Mouse (Mus musculus) T-cell, adult 2 months (primary cell): Measurements from ENCODE around the gene Dnajc3.

Source experiments
- DNase-seq: peaks from one replicate; pipeline ENCODE4 v3.0.0; 2022; ENCODE audit warnings: low spot score

Gene Dnajc3

DNA sequence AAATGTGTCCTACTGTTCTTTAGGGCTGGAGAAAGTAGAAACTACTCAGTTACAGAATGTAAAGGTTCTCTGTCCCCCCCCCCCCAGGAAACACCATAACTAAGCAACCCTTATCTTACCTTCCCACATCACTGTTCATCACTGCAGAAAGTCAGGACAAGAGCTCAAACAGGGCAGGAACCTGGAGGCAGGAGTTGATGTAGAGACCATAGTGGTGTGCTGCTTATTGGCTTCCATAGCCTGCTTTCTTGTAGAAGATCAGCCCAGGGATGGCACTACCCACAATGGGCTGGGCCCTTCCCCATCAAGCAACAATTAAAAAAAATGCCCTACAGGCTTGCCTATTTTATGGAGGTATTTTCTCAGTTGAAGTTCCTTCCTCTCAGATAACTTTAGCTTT, 45.6 kb downstream of the Dnajc3 start:
- DNase-seq: no peak

DNA sequence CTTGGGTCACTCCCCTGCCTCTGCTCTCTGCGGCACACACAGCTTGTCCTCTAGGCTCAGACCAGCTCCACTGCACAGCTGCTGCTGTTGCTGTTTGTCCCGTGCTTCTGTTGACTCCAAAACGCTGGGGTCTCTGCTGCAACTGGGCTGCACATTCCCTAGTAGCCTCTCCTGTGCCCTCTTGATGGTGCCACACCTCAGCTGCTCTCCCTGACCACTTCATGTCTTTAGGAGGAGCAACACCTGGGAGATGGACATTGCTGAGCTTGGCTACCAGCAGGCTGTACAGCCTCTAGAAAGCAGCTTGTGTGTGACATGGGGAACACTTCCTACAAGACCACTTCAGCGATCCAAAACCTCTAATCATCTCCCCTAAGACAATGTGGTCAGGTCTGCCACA, 46.4 kb downstream of the Dnajc3 start:
- DNase-seq: no peak

GRCm38 (mm10) chr14:118986653-118987522, 49.1 kb downstream of the Dnajc3 start:
- peak; percentile 63 for DNase-seq

DNA sequence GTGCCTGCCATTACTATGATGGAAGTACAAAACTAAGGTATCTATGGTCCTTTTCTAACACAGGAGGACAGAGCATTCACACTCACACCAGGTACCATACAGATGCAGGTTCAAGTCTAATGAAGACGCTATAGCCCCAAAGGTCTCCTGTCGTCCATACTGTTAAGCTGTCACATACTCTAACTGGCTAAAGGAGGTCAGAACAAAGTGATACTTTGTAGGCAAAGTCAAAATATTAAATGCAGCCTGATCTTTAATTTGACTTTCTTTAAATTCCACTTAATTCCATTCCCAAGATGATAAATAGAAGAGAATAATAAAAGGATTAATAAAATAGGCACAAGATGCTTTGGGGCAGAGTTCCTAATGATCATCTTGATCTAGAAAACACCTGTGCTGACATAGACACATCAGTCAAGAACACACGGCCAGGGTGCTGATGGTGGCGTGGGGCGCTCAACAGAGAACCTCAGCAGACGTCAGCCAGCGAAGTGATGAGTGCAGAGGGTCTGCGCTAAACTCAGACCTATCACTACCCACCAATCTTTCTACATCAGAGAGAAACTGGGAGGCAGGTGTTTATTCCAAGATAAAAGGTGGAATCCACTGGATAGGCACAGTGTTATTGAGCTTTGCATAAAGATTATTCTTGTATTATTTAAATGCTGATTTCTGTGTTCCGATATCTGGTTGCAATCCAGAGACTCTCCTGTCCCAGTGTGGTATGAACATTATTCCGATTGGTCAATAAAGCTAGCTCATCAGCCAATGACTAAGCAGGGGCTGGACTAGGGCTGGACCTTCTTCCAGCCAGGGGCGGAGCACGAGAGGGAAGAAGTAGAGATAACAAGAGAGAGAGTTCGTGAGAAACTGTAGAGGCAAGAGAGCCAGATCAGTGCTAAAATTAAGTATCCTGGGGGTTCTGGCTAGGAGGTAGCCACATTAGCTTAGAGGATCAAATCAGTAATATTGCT, 50.0 kb downstream of the Dnajc3 start:
- no peak for DNase-seq

- no peak for DNase-seq
Observed at GRCm38 (mm10) chr14:118995226-118995925, 57.6 kb downstream of the Dnajc3 start.

DNA sequence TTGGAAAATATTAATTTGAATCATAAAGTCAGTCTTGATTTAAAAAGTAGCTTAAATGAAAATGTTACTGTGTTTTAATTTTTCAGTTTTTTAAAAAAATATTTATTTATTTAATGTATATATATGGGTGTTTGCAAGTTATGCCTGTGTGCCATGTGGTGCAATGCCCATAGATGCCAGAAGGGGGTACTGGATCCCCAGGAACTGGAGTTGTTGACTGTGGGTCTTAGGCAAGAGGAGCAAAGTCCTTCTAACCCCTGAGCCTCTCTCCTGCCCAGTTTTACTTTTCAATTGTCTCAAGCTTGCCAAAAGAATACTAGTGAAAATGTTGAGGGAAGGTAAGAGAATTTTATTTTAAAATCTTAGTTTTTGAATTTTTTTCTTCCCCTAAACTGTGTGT, 65.5 kb downstream of the Dnajc3 start:
- peak; percentile 47 for DNase-seq

DNA sequence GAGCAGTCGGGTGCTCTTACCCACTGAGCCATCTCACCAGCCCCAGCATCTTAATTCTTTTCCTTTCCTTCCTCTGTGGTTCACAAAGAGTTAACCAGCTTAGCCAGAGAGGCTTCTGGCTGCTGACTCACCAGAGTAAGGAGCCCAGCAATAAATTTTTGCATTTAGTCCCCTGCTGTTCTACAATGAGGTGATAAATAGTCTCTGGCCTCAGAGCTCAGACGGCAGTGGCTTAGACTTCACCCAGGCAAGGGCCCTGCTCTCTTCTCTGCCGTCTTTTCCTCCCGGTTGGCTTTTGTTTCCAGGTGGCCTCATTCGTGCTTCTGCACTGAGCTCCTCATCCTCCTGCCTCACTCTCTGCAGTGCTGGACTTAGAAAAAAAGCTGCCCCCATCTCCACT, 68.1 kb downstream of the Dnajc3 start:
- no peak for DNase-seq

DNA sequence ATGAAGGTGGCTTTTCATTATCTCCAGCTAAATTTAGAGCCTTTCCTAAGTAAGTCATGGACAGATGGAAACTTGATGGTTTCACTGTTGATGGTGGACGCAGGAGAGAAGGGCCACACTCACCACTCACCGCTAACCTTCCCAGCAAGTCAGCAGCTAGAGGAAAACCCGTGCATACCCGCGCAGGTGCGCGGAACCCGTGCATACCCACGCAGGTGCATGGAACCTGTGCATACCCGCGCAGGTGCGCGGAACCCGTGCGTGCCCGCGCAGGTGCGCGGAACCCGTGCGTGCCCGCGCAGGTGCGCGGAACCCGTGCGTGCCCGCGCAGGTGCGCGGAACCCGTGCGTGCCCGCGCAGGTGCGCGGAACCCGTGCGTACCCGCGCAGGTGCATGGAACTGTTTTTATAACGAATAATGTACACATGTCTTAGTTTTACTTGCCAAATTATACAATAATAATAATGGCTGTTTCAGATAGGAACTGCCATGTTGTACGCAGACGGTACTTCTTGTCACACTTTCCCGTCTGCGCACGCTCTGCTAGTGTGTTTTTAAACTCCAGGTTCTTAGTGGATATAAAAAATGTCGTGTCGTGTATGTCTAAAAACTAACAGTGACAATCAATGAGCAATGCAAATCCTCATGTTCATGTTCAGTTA, 68.8 kb downstream of the Dnajc3 start:
- DNase-seq: peak; percentile 33

DNA sequence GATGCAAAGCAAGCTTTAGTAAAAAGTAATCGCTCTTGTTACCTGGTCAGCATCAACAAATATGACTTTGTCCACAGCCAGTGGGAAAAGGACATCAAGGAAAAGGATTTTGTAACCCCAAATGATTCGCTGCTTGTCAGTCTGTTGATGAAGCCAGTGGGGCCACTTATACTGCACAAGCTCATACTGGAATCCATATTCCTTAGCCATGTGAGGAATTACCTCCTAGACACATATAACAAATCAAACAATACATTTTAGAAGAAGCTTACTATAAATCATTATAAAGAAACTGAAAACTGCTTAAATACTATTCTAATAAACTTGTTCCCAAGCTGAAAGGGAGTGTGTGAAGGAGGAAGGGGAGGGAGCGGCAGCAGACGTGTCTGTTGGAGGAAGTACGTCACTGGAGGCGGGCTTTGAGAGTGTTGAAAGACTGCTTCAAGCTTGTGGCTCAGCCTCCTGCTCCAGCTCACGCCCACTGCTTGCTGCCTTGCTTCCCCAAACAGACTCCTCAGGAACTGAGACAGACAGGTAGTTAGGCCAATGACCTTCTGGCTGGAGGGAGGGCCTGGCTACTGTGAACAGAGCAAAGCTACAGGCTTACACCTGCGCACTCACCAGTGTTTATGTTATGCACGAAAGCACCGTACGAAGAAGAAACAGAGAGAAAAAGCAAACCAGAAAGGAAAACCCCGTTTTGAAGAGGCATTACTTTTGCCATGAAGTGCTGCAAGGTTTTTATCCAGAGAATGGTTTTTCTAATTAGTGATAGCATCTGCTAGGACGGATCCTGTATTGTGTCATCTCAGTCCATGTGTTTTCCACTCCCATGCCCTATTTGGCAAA, 69.6 kb downstream of the Dnajc3 start:
- peak; percentile 98 for DNase-seq

- no peak for DNase-seq
Observed at GRCm38 (mm10) chr14:119008031-119008590, 70.3 kb downstream of the Dnajc3 start.

DNA sequence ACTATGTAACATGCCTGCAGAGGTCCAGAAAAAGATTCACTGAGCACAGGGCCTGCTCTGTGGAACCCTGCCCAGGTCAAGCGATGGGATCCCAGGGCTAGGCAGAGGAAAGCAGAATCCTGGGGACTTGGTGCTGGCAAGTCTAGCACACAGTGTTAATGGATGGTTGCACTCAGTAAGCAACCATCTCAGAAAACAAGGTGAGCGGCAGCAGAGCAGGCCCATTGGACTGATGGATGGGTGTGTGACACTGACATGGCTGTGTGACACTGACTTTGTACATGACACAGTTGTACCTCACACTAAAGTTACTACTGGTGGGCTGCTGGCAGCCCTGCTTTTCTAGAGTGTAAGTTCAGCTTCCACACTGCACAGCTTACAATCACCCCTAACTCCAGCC, 71.8 kb downstream of the Dnajc3 start:
- no peak for DNase-seq

- peak; percentile 51 for DNase-seq
Observed at GRCm38 (mm10) chr14:119012607-119013431, 75.0 kb downstream of the Dnajc3 start.

- no peak for DNase-seq
Observed at GRCm38 (mm10) chr14:119013549-119013948, 75.8 kb downstream of the Dnajc3 start.

DNA sequence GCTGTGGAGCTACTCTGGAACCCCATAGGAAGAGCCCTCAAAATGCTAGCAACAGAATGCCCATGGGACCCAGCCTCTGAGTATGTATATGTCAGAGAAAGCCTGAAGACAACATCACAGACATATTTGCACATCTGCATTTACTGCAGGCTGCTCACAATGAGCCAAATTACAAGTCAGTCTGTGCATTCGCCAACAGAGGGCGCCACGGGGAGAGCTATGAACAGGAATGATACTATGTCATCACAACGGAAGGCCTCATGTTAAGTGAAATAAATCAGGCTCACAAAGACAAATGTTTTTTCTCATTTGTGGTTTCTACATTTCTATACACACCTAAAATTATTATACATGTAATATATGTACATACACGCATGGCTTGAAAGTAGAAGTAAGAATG, 88.1 kb downstream of the Dnajc3 start:
- no peak for DNase-seq

GRCm38 (mm10) chr14:119027130-119027529, 89.4 kb downstream of the Dnajc3 start:
- DNase-seq: peak; percentile 72

GRCm38 (mm10) chr14:119027675-119028253, 90.0 kb downstream of the Dnajc3 start:
- no peak for DNase-seq
